Mouse (Mus musculus): ENCODE results near the gene Oxnad1. TPM values are rescaled to one million over a fixed set of nuclear protein-coding genes. Genes with fewer than 3 reads are reported as not detected.
"Not testable (repeated sequence)": the region's sequence is repeated elsewhere in the genome, so short reads cannot be mapped to it uniquely, and the experiment has no call there.

Oxnad1 gene
- polyA plus RNA-seq, 1 experiment from 2014 or later, result 29.8 TPM

DNA sequence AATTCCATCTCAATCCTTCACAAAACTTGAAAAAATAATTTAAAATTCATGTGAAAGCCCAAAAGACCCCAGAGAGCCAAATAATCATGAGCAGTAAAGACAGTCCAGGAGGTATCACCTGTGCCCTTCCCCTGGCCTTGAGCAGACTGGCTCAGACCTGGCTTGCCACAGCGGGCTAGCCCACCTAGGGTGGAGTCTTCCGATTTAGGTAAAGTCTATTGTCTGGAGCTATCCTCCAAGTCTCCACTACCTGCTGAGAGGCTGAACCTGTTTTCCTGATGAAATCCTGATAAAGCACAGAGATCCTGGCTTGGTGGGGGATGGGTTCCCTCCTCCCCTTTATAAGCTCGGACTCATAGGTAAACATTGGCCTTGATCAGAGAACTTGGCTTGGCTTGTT, 39.1 kb downstream of the Oxnad1 start:
- no peak overlapping the region for H3K27ac ChIP-seq (ENCODE audit: low read length)
- no peak for ATAC-seq (ENCODE audit: insufficient read depth, low FRiP score)
- H3K36me3 ChIP-seq (ENCODE audit: control insufficient read depth, insufficient read depth, low read length), result no peaks in the 10 kb centered on the region
- H3K4me1 ChIP-seq (ENCODE audit: control insufficient read depth, insufficient read depth, low read length), result no peaks in the 10 kb centered on the region
- H3K27me3 ChIP-seq (ENCODE audit: control insufficient read depth, insufficient read depth, low read length), result no peaks in the 10 kb centered on the region
- H3K4me3 ChIP-seq (replicated peaks; ENCODE audit: low read length), result no peak overlapping the region
- no peaks in the 10 kb centered on the region for H3K9me3 ChIP-seq (replicated peaks; ENCODE audit: control insufficient read depth, low read length)
- H3K4me2 ChIP-seq (ENCODE audit: low read depth, low read length), result no peak overlapping the region
- WGBS, result 55% methylated on average over 3 of the region's 3 CpGs
- no peak overlapping the region for H3K9ac ChIP-seq (ENCODE audit: low read length)

DNA sequence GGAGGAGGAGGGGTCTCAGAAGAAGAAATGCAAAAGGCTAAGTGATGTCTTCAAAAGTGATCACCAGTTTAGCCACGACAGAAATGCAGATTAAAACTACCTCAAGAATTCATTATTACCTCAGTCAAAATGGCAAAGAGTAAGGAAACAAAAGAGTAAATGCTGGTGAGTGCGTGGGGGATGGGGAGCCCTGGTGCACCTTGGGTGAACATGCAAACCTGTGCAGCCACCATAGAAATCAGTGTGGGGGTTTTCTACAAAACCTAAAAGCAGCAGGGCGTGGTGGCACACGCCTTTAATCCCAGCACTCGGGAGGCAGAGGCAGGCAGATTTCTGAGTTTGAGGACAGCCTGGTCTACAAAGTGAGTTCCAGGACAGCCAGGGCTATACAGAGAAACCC, 40.1 kb downstream of the Oxnad1 start:
- not testable (repeated sequence) for H3K36me3 ChIP-seq (ENCODE audit: control insufficient read depth, insufficient read depth, low read length); H3K9ac ChIP-seq (ENCODE audit: low read length); H3K4me3 ChIP-seq (replicated peaks; ENCODE audit: low read length); H3K27me3 ChIP-seq (ENCODE audit: control insufficient read depth, insufficient read depth, low read length); H3K9me3 ChIP-seq (replicated peaks; ENCODE audit: control insufficient read depth, low read length); H3K4me2 ChIP-seq (ENCODE audit: low read depth, low read length); H3K4me1 ChIP-seq (ENCODE audit: control insufficient read depth, insufficient read depth, low read length); ATAC-seq (ENCODE audit: insufficient read depth, low FRiP score); H3K27ac ChIP-seq (ENCODE audit: low read length)
- WGBS, result 83% methylated on average over 5 of the region's 5 CpGs

DNA sequence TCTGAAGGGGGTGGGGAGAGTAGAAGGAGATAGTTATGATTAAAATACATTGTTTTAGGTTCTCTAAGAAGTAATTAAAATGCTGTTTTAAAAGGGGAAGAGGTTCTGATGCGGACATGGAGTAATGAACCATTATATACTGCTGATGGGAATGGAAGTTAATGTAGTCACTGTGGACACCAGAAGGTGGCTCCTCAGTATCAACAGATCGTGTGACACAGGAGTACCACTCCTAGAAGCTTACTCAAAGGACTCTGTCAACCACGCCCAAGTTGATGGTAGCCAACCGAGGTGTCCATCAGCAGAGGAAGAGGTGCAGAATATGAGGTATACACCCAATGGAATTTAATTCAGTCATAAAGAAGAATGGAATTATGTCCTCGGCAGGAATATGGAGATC, 43.2 kb downstream of the Oxnad1 start:
- Histone ChIP-seq H3K27ac (ENCODE audit: low read length) (no peak overlapping the region), H3K4me1 (ENCODE audit: control insufficient read depth, insufficient read depth, low read length) (no peaks in the 10 kb centered on the region), H3K4me3 (replicated peaks; ENCODE audit: low read length) (no peak overlapping the region), H3K4me2 (ENCODE audit: low read depth, low read length) (no peak overlapping the region), H3K27me3 (ENCODE audit: control insufficient read depth, insufficient read depth, low read length) (no peaks in the 10 kb centered on the region), H3K9me3 (replicated peaks; ENCODE audit: control insufficient read depth, low read length) (no peaks in the 10 kb centered on the region), H3K9ac (ENCODE audit: low read length) (no peak overlapping the region), H3K36me3 (ENCODE audit: control insufficient read depth, insufficient read depth, low read length) (no peaks in the 10 kb centered on the region)
- no peak for ATAC-seq (ENCODE audit: insufficient read depth, low FRiP score)
- 72% methylated on average over 5 of the region's 5 CpGs for WGBS

DNA sequence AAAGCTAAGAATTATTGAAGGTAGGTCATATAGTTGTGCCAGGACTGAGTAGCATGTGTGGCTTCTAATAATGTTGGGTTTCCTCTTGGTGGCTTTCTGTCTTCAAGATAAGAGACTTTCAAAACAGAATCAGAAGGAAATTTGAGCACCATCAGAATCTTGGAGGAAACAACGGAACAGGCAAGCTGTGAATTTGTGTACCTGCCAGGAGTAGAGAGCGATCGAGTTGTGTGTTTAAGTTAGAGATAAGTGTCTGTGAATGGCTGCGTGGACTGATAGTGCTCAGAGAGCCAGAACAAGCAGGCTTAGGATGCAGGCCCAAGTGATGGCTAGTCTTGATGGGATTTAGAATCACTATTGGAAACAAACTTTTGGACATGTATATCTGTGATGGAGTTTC, 46.7 kb downstream of the Oxnad1 start:
- no peaks in the 10 kb centered on the region for H3K9me3 ChIP-seq (replicated peaks; ENCODE audit: control insufficient read depth, low read length)
- no peak overlapping the region for H3K9ac ChIP-seq (ENCODE audit: low read length)
- H3K4me2 ChIP-seq (ENCODE audit: low read depth, low read length), result no peak overlapping the region
- H3K36me3 ChIP-seq (ENCODE audit: control insufficient read depth, insufficient read depth, low read length), result no peaks in the 10 kb centered on the region
- 46% methylated on average over 4 of the region's 4 CpGs for WGBS
- no peak for ATAC-seq (ENCODE audit: insufficient read depth, low FRiP score)
- H3K4me1 ChIP-seq (ENCODE audit: control insufficient read depth, insufficient read depth, low read length), result peaks cover 6% of the 10 kb centered on the region; the same call in 1 of the 2 replicates
- no peaks in the 10 kb centered on the region for H3K27me3 ChIP-seq (ENCODE audit: control insufficient read depth, insufficient read depth, low read length)
- H3K4me3 ChIP-seq (replicated peaks; ENCODE audit: low read length), result no peak overlapping the region
- no peak overlapping the region for H3K27ac ChIP-seq (ENCODE audit: low read length)

DNA sequence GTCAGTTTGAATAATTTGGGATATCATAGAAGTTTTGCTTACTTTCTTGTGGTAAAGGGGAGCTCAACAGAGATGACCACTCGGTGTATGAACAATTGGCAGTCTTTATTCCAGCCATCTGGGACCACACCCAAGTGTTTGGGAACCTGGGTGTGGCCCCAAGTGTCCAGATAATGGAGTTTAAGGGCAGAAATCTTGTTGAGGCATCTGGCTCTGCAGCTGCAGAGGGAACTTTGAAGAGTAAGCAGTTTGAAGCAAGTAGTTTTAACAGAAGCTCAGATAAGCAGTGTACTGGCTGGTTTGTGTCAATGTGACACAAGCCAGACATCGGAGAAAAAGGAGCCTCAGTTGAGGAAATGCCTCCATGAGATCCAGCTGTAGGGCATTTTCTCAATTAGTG, 49.1 kb downstream of the Oxnad1 start:
- peak; percentile 40; the same call in 1 of the 2 replicates for ATAC-seq (ENCODE audit: insufficient read depth, low FRiP score)
- Histone ChIP-seq H3K27me3 (ENCODE audit: control insufficient read depth, insufficient read depth, low read length) (no peaks in the 10 kb centered on the region), H3K36me3 (ENCODE audit: control insufficient read depth, insufficient read depth, low read length) (no peaks in the 10 kb centered on the region), H3K4me1 (ENCODE audit: control insufficient read depth, insufficient read depth, low read length) (peaks cover 6% of the 10 kb centered on the region; the same call in 1 of the 2 replicates), H3K4me2 (ENCODE audit: low read depth, low read length) (no peak overlapping the region), H3K9me3 (replicated peaks; ENCODE audit: control insufficient read depth, low read length) (no peaks in the 10 kb centered on the region), H3K4me3 (replicated peaks; ENCODE audit: low read length) (no peak overlapping the region), H3K27ac (ENCODE audit: low read length) (peak overlapping the region; percentile 49; the same call in 1 of the 2 replicates), H3K9ac (ENCODE audit: low read length) (no peak overlapping the region)
- 19% methylated on average over 2 of the region's 2 CpGs for WGBS

DNA sequence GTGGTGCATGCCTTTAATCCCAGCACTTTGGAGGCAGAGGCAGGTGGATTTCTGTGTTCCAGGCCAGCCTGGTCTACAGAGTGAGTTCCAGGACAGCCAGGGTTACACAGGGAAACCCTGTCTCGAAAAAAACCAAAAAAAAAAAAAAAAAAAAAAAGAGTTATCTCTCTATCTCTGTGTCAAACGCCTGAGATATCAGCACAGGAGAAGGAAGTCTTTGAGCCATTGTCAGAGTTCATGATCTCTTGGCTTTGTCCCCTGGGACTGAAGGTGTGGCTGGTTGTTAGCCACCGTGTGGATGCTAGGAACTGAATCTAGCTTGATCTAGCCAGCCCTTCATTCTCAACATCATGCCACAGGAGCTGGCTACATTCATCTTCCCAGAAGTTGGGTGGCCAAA, 51.3 kb downstream of the Oxnad1 start:
- H3K27me3 ChIP-seq (ENCODE audit: control insufficient read depth, insufficient read depth, low read length); H3K36me3 ChIP-seq (ENCODE audit: control insufficient read depth, insufficient read depth, low read length); H3K4me3 ChIP-seq (replicated peaks; ENCODE audit: low read length); ATAC-seq (ENCODE audit: insufficient read depth, low FRiP score); H3K27ac ChIP-seq (ENCODE audit: low read length); H3K9me3 ChIP-seq (replicated peaks; ENCODE audit: control insufficient read depth, low read length); H3K4me1 ChIP-seq (ENCODE audit: control insufficient read depth, insufficient read depth, low read length); H3K9ac ChIP-seq (ENCODE audit: low read length); H3K4me2 ChIP-seq (ENCODE audit: low read depth, low read length): not testable (repeated sequence)
- 48% methylated on average over 3 of the region's 3 CpGs for WGBS

DNA sequence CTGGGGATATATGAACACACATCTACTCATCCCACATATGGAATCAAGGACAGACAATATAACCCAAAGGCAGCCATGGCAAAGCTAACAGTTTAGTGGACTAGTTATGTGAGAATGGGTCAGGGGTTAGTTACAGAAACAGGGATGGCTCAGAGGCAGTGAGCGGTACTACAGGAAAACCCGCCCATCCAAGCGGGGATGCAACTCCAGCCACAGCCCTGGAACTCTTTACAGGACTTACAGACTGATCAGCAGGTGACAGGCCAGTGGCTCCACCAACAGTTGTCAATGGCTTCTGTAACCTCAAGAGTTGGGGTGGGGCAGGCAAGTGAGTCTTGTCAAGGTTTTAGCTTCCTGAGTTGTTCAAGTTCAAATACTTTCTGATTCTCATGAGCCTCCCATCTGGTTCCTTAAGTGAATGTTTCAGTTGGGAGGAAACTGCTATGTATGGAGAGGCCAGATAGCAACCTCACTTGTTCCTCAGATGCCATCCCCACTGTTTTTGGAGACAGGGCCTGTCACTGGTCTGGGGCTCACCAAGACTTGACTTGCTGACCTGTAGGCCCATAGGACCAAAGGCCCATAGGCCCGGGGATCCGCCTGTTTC, 55.3 kb downstream of the Oxnad1 start:
- ATAC-seq (ENCODE audit: insufficient read depth, low FRiP score), result no peak
- Histone ChIP-seq H3K4me2 (ENCODE audit: low read depth, low read length) (no peak overlapping the region), H3K4me3 (replicated peaks; ENCODE audit: low read length) (no peak overlapping the region), H3K27me3 (ENCODE audit: control insufficient read depth, insufficient read depth, low read length) (no peaks in the 10 kb centered on the region), H3K36me3 (ENCODE audit: control insufficient read depth, insufficient read depth, low read length) (no peaks in the 10 kb centered on the region), H3K9ac (ENCODE audit: low read length) (no peak overlapping the region), H3K4me1 (ENCODE audit: control insufficient read depth, insufficient read depth, low read length) (no peaks in the 10 kb centered on the region), H3K27ac (ENCODE audit: low read length) (no peak overlapping the region), H3K9me3 (replicated peaks; ENCODE audit: control insufficient read depth, low read length) (no peaks in the 10 kb centered on the region)
- WGBS, result 81% methylated on average over 5 of the region's 5 CpGs

DNA sequence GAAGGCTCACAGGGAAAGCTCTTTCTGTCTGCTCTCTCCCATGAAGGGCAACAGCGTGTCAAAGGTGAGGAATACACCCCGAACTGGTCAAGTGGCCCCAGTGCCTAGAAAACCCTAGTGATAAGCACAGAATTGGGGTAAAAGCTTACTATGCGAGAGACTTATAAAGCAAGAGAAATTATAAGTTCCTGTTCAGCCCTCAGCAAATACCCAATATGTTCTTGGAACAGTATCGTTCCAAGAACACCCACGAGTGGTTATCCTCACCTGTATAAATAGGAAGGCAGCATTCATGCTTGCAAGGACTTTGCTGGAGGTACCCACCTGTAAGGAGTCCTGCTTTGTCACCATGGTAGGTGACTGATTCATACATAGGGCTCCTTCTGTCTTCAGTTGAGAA, 56.5 kb downstream of the Oxnad1 start, which contains the start of gene Msmb:
Gene Msmb (plus strand): TSS at position 301 of the 400 bp plus-strand sequence.
- H3K27ac ChIP-seq (ENCODE audit: low read length), result no peak within 1 kb of the TSS
- ATAC-seq (ENCODE audit: insufficient read depth, low FRiP score), result no peak
- no peaks in the 10 kb centered on the region for H3K27me3 ChIP-seq (ENCODE audit: control insufficient read depth, insufficient read depth, low read length)
- no peaks in the 10 kb centered on the region for H3K36me3 ChIP-seq (ENCODE audit: control insufficient read depth, insufficient read depth, low read length)
- no peaks in the 10 kb centered on the region for H3K4me1 ChIP-seq (ENCODE audit: control insufficient read depth, insufficient read depth, low read length)
- H3K9ac ChIP-seq (ENCODE audit: low read length), result no peak within 1 kb of the TSS
- WGBS, result 81% methylated on average over 5 of the region's 5 CpGs
- H3K9me3 ChIP-seq (replicated peaks; ENCODE audit: control insufficient read depth, low read length), result no peaks in the 10 kb centered on the region
- H3K4me3 ChIP-seq (replicated peaks; ENCODE audit: low read length), result no peak within 1 kb of the TSS
- no peak within 1 kb of the TSS for H3K4me2 ChIP-seq (ENCODE audit: low read depth, low read length)

DNA sequence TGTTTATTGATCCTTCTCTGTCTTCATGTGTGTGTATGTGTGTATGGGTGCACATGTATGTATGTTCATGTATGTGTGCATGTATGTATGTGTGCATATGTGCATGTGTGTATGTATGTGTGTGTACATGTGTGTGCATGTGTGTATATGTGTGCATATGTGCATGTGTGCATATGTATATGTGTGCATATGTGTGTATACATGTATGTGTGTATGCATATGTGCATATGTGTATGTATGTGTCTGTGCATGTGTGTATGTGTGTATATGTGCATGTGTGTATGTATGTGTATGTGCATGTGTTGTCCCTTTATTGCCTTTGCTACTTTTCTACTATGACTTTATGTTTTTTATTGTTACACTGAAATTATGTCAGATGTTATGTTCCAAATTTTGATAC, 59.6 kb downstream of the Oxnad1 start:
- H3K9ac ChIP-seq (ENCODE audit: low read length), result no peak overlapping the region
- H3K4me2 ChIP-seq (ENCODE audit: low read depth, low read length), result no peak overlapping the region
- H3K9me3 ChIP-seq (replicated peaks; ENCODE audit: control insufficient read depth, low read length), result no peaks in the 10 kb centered on the region; the same call in 1 of the 2 replicates
- no peaks in the 10 kb centered on the region for H3K4me1 ChIP-seq (ENCODE audit: control insufficient read depth, insufficient read depth, low read length)
- H3K27ac ChIP-seq (ENCODE audit: low read length), result no peak overlapping the region
- no peaks in the 10 kb centered on the region for H3K27me3 ChIP-seq (ENCODE audit: control insufficient read depth, insufficient read depth, low read length)
- no peak overlapping the region for H3K4me3 ChIP-seq (replicated peaks; ENCODE audit: low read length)
- ATAC-seq (ENCODE audit: insufficient read depth, low FRiP score), result no peak
- no peaks in the 10 kb centered on the region for H3K36me3 ChIP-seq (ENCODE audit: control insufficient read depth, insufficient read depth, low read length)

Data from stomach, embryonic 16.5 days (tissue).